Mouse (Mus musculus): Measurements from ENCODE around the gene Rasal2. TPM values are rescaled to one million over a fixed set of nuclear protein-coding genes. Genes with fewer than 3 reads are reported as not detected.

The Rasal2 gene
- total and polyA plus RNA-seq, 3 experiments = 1.5 to 3.2 TPM; not detected in 1

DNA sequence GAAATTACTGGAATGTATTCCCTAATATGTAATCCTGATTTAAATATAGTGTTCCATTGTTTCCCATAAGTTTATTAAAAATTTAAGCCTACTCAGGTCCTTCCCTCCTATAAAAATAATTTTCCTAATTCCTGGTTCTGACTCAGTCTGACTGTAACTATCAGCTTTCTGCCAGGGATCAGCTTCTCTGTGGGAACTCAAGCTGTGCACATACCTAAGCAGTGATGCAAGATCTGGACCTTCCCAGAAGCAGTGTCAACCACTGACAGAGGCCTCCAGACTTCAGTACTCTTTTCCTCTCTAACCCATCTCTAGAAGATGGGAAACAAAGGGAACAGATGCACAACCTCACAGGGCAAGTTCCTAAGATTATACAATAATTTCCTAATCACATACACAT is 68.9 kb downstream of the Rasal2 start:
- no peaks in the 10 kb centered on the region for H3K79me2 ChIP-seq (ENCODE audit: control insufficient read depth, insufficient read depth, low read length, poor library complexity)

DNA sequence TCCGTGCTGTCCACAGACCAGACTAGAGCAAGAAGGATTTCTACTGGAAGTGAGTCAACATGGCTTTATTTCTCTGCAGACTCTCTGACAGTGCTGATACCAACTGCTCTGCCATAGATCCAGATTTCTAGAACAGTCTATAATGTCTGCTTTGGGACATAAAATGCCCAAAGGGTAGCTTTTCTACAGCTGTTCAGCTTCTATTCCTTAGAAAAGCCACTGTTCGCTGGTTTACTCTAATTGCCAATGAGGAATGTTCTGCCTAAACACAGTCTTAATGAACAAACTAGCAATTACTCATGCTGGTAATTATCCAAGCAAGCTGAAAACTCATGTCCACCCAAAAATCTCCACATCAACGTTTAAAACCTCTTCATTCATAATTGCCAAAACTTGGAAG is 77.6 kb downstream of the Rasal2 start:
- peaks cover 0 to 2% of the 10 kb centered on the region in 2 experiments; a peak in 1 of 4 replicates for H3K36me3 ChIP-seq (ENCODE audit: control insufficient read depth in 1 of 2, insufficient read depth in 2 of 2, low read length in 2 of 2)
- H3K9ac ChIP-seq (ENCODE audit: control insufficient read depth, low read depth, low read length, poor library complexity, severe bottlenecking) = no peak overlapping the region
- no peaks in the 10 kb centered on the region for H3K27me3 ChIP-seq (ENCODE audit: control insufficient read depth in 1 of 2, insufficient read depth in 2 of 2, low read length in 2 of 2)
- H3K4me1 ChIP-seq (ENCODE audit: control insufficient read depth in 1 of 2, insufficient read depth in 2 of 2, low read length in 2 of 2) = peaks cover 0 to 5% of the 10 kb centered on the region in 2 experiments; a peak in 2 of 4 replicates
- H3K4me3 ChIP-seq (ENCODE audit: control insufficient read depth in 1 of 2, insufficient read depth in 1 of 2, low read depth in 2 of 2, low read length in 2 of 2) = no peak overlapping the region
- TF ChIP-seq KAT2A (conservative IDR thresholded peaks at IDR 0.05; ENCODE audit: low read depth, low read length) (no peak), TCF12 (IDR thresholded peaks at IDR 0.05; ENCODE audit: low read depth, low read length) (no peak), MYC (IDR thresholded peaks at IDR 0.05; ENCODE audit: low read depth, low read length) (no peak), EP300 (IDR thresholded peaks at IDR 0.05; ENCODE audit: low read depth in 1 of 2, low read length in 2 of 2) (no peak), GABPA (IDR thresholded peaks at IDR 0.05; ENCODE audit: low read depth, low read length) (no peak), SMC3 (IDR thresholded peaks at IDR 0.05; ENCODE audit: low read depth, low read length) (no peak), USF2 (IDR thresholded peaks at IDR 0.05; ENCODE audit: borderline replicate concordance in 1 of 2, insufficient read depth in 1 of 2, low read depth in 1 of 2, low read length in 2 of 2) (no peak), ZNF384 (IDR thresholded peaks at IDR 0.05; ENCODE audit: low read depth, low read length) (no peak), JUND (IDR thresholded peaks at IDR 0.05; ENCODE audit: low read depth, low read length) (no peak), MAFK (IDR thresholded peaks at IDR 0.05; ENCODE audit: borderline replicate concordance, low read depth, low read length) (no peak), CTCF (IDR thresholded peaks at IDR 0.05 in 2 of 3, conservative IDR thresholded peaks at IDR 0.05 in 1 of 3; ENCODE audit: control insufficient read depth in 1 of 3, insufficient read depth in 1 of 3, low read depth in 2 of 3, low read length in 3 of 3, poor library complexity in 1 of 3, severe bottlenecking in 1 of 3) (no peak), CHD1 (IDR thresholded peaks at IDR 0.05; ENCODE audit: low read depth, low read length) (no peak), MYB (IDR thresholded peaks at IDR 0.05; ENCODE audit: low read depth, low read length) (no peak), NRF1 (IDR thresholded peaks at IDR 0.05; ENCODE audit: insufficient read depth, low read depth, low read length, poor library complexity, severe bottlenecking) (no peak), TBP (IDR thresholded peaks at IDR 0.05; ENCODE audit: low read depth, low read length) (no peak)
- DNase-seq (ENCODE audit: low read depth, low spot score) = no peak
- no peaks in the 10 kb centered on the region for H3K79me2 ChIP-seq (ENCODE audit: control insufficient read depth, insufficient read depth, low read length, poor library complexity)
- H3K9me3 ChIP-seq (replicated peaks; ENCODE audit: insufficient read depth, low read length) = no peaks in the 10 kb centered on the region
- no peak overlapping the region for H3K27ac ChIP-seq (ENCODE audit: control insufficient read depth, low read depth, low read length)

More for the DNA sequence above, 68.9 kb downstream of the Rasal2 start:
- DNase-seq (ENCODE audit: low read depth, low spot score) = no peak
- Histone ChIP-seq H3K9me3 (replicated peaks; ENCODE audit: insufficient read depth, low read length) (no peaks in the 10 kb centered on the region), H3K4me3 (ENCODE audit: control insufficient read depth in 1 of 2, insufficient read depth in 1 of 2, low read depth in 2 of 2, low read length in 2 of 2) (no peak overlapping the region), H3K36me3 (ENCODE audit: control insufficient read depth in 1 of 2, insufficient read depth in 2 of 2, low read length in 2 of 2) (no peaks in the 10 kb centered on the region), H3K4me1 (ENCODE audit: control insufficient read depth in 1 of 2, insufficient read depth in 2 of 2, low read length in 2 of 2) (no peaks in the 10 kb centered on the region), H3K27me3 (ENCODE audit: control insufficient read depth in 1 of 2, insufficient read depth in 2 of 2, low read length in 2 of 2) (no peaks in the 10 kb centered on the region), H3K9ac (ENCODE audit: control insufficient read depth, low read depth, low read length, poor library complexity, severe bottlenecking) (no peak overlapping the region), H3K27ac (ENCODE audit: control insufficient read depth, low read depth, low read length) (no peak overlapping the region)
- no peak for TF ChIP-seq RAD21 (IDR thresholded peaks at IDR 0.05; ENCODE audit: low read depth, low read length)
- TF ChIP-seq MAZ (IDR thresholded peaks at IDR 0.05; ENCODE audit: low read depth, low read length) = no peak
- TF ChIP-seq EP300 (IDR thresholded peaks at IDR 0.05; ENCODE audit: low read depth in 1 of 2, low read length in 2 of 2) = no peak
- TF ChIP-seq ZKSCAN1 (IDR thresholded peaks at IDR 0.05; ENCODE audit: low read depth, low read length) = no peak
- no peak for TF ChIP-seq CHD2 (IDR thresholded peaks at IDR 0.05; ENCODE audit: low read length)
- no peak for TF ChIP-seq NRF1 (IDR thresholded peaks at IDR 0.05; ENCODE audit: insufficient read depth, low read depth, low read length, poor library complexity, severe bottlenecking)
- no peak for TF ChIP-seq TAL1 (IDR thresholded peaks at IDR 0.05; ENCODE audit: low read length)
- no peak for TF ChIP-seq USF2 (IDR thresholded peaks at IDR 0.05; ENCODE audit: borderline replicate concordance in 1 of 2, insufficient read depth in 1 of 2, low read depth in 1 of 2, low read length in 2 of 2)

All from MEL (cell line).